Mouse (Mus musculus) layer of hippocampus, postnatal 14 days (tissue): ENCODE data around the gene Iqsec1. TPM values are rescaled to one million over a fixed set of nuclear protein-coding genes. Genes with fewer than 3 reads are reported as not detected.
A peak's percentile ranks its signal among the peaks of the same experiment; 100 is the strongest.

Experiments
- DNase-seq, 2 experiments: peaks; one replicate each; pipeline ENCODE4 v3.0.0; 2021 to 2022; ENCODE audit warnings: low spot score in 2 of 2, mixed read lengths in 1 of 2
- total RNA-seq, 2 experiments: library from RNA; stranded (reverse); gene quantifications; 2 replicates each; pipeline ENCODE4 v1.2.3; 2021

The Iqsec1 gene
- total RNA-seq, 2 experiments from 2014 or later = 220 to 234 TPM

DNA sequence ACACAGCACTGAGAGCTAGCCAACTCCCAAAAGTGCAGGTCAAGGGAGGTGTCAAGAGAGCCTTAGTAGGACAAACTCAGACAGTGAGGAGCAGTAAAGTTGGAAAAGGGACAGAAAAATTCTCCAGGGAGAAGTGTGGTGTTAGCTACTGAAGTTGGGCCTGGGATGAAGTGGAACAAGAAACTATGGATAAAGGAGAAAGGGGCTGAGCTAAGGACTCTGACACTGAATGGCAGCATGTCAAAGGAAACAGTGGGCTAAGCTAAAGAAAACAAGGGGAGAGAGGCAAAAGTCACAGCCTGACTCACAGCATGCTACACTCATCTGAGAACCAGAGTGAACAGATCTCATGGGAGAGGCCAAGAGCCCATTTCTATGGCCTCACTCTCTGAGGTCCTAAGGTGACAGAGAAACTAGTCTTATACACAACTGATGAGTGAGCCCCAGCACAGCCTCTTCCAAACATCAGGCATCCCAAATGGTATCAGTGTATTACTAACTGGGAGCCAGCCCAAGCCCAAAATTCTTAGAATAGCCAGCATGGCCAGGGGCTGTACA lies 280.3 kb downstream of the Iqsec1 start:
- DNase-seq = no peak

DNA sequence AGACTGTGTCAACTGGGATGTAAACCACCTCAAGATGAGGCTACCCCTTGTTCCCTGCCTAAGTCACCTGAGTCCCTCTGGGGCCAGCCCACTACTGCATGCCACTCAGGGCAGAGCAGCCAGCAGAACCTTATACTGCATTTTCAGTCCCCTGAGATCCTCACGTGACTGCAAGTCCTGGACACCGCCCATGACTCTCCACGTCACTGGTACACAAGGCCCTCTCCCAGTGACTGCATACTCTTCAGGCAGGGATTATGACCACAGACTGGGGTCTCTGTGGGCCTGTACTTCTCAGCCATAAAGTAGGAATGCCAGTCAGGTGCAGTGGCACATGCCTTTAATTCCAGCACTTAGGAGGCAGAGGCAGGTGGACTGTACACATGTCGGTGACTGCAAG lies 281.3 kb downstream of the Iqsec1 start:
- no peak for DNase-seq

DNA sequence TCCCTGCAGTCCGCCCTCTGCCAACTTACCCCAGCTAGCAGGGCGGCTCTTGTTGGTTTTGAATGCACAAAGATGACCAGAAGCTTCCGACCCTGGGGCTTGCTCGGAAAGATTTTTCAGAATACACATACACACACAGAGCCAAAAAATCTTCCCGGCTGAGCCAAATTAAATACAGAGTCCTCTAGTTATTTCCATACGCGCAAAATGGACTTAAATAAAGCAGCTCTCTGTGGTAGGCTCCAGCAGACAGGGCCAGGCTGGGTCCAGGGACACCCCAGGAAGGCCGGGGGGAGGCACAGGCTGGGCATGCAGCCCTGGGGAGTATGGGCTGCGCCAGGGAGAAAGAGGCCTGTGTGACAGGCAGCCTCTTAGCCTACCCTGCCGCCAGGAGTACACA lies 282.0 kb downstream of the Iqsec1 start:
- DNase-seq = peak in 1 of 2 experiments; percentile 78

DNA sequence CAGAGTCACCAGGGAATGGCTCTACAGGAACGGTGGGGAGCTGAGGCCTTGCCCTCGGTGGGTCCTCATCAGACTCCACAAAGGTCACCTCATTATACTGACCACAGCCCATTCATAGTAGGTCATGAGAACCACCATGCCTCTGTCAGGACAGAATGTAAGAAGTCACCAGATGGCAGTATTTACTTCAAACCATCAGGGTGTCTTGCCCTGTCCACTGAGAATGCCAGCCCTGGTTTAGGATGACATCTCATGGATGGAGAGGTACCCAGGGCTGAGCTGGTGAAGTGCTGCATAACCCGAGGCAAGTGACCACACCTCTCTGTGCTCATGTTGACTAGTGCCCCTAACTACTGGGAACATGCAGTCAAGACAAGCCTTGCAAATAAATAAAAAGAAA lies 282.7 kb downstream of the Iqsec1 start:
- DNase-seq = no peak

DNA sequence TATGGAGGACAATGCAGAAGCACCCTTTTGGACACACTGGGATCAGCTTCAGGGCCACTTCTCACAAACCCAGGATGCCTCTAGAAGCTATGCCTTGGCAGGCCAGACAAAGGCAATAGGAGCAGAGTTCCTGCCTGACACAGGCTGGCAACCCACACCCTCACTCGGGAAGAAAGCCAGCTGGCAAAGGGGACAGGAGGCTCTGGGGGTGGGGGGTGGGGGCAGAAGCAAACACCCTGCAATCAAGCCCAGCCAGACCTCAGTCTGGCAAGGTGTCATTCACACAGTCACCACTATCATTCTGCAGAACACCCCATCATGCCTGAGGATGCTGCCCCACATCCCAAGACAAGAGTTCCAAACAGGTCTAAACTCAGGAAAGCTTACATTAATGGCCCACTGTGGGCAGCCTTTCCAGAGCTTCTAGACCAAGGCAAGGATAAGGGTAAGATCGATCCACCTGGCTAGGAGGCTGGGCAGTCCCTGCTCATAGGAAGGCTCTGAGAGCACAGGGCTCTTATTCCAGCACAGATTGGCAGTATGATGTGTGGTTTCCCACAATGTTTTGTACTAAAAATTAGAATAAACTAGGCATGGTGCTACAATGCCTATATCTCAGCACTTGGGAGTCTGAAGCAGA lies 283.7 kb downstream of the Iqsec1 start:
- peak; percentile 37 to 45 for DNase-seq

DNA sequence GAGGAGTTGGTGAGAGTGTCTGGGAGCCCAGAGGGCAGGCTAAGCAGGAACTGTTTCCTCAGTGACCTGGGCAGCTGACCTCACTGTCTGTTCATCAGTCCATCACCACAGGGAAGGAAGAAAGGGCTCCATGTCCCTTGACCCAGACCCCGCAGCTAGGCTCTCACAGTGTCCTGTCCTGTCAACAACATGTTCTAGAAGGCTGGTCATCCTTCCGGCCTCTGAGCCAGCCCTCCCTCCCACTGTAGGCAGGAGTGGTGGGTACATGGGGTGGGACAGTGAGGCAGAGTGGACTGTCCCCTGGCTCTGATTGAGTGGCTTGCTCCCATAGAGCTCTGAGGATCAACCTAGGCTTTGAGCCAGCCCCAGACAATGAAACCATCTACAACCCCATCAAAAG lies 284.7 kb downstream of the Iqsec1 start:
- no peak for DNase-seq

DNA sequence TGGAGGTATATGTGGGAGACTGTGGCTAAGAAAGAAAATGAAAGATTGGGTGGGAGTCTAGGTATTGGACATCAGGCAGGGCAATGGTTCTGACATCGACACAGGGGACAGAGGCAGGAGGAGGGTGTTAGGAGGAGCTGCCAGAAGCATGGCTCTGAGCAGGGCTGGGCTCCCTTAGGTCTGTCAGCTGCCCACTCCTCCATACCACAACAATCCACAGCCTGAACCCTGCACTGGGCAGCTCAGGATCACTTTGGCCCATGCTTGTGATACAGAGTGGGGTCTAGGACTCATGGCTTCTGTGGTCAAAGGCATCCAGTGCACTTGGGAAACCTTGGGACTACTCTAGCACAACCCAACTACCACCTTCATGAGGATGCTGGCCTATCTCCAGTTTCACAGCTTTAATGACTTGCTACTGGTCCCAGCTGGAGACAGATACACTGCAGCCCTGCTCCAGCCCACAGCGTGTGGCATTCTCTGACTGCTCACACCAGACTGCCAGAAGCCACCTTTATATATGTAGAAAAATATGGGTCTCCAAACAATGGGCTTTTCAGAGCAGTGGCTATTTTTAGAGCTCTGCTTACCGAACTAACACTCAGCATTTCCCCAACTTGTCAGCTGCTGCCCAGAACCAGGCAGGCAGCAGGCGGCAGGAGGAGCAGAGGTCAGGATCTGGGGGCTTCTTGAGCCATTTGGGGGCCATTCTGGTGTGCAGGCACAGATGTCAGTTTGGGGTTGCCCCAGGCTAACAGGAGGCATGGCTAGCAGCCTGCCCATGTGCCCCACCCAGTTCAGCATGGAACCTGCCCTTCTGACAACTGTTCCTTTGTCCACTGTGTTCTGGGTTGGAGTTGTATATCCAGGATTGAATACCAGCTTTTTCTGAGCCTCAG lies 285.4 kb downstream of the Iqsec1 start:
- no peak for DNase-seq

DNA sequence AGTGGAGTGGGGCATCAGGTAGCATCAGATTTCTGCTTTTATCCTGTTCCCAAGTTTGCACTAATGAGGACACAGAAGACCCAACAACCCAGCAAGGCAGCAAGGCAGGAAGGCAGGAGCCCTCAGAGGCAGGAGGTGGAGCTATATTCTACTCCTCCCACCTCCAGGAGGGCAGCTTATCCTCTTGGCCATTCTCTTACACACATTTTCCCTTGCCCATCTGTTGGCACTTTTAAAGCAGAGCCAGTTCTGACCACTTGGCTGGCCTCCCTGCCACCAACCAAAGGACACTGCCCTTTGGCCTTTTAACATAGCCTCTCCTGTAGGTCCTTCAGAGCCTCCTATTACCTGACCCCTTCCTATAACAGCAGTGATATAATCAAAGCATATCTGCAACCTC lies 286.3 kb downstream of the Iqsec1 start:
- no peak for DNase-seq

DNA sequence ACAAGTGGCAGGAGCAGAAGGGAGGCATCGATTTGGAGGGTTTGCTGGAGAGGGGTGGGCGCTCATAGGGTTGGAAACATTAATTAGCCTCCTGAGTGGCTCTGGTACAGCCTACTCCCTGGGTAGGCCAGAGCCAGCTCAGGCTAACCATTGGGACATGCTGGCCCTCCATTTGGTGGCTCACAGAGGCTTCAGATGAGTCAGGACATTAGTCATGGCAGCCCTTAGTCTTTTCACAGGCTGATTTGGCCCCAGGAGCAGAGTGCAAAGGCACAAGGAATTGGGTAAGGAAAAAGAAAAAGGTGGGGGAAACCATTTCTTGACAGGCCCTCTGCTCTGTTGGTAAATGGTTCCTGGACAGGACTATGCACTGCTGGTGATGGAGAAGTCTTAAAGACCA lies 287.1 kb downstream of the Iqsec1 start:
- no peak for DNase-seq

DNA sequence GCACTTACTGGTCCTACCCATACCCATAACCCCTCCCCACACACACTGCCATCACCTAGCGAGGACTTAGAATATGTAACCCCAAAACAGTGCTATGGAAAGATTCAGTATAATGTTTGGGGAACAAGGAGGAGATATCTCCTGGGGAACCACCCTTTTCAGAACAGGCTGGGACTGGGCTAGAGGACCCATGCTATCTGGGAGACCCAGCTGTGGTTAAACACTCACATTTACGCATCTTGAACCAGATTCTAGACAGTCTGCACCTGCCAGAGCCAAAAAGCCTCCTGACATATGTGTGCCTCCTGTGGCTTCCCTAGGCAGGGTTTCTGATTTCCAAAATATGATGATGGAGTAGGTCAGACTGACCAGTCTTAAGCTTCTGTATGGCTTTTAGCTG lies 287.7 kb downstream of the Iqsec1 start:
- no peak for DNase-seq

DNA sequence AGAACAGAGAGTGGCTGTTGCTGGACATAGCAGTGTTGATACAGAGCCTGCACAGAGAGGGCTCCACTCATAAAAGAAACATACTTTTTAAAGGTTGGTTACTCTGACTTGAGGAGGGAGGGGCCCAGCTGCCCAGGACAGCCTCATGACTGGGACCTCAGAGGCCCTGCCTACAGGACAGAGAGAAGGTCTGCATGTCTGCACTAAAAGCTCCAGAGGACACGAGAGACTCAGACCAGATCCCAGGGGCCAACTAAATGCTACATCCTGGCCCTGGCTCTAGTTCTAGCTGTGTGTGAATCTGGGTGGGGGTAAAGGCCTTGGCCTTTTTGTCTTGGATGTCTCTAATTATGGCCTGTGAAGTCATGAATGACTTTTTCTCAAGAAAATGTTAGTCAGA lies 288.4 kb downstream of the Iqsec1 start:
- no peak for DNase-seq

DNA sequence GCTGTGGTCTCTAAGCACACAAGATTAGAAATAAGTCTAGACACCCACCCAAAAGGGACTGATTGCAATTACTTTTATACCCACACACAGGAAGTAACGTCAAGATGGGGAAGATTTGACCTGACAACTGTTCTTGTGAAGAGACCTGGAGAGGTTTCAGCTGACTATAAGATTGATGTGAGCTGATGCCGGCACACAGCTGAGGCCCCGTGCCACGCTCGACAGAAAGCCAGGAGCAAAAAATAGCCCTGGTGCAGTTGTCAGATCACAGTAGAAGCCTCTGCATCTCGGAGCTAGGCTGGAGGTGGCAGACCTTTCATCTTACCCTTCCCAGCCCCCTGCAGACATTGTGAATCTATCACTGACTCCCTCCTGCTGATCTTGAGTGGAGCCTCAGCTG lies 289.6 kb downstream of the Iqsec1 start:
- DNase-seq = no peak

DNA sequence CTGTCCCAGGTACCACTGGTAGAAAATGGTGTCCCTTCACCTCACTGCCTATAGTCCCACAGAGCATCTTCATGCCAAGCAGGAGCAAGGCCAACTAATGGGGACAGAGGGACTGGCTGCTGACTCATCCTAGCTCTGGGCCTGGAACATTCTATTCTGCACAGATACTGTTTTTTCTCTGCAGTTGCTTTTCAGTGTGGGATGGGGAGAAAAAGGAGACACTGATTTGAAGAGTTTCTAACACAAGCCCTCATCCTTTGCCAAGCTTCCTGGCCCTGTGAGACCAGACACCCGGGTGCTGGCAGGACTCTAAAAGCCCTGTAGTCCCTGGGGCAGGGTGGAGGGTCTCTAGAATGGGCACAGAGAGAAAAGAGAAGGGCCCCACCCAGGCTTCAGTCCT lies 292.7 kb downstream of the Iqsec1 start:
- no peak for DNase-seq

DNA sequence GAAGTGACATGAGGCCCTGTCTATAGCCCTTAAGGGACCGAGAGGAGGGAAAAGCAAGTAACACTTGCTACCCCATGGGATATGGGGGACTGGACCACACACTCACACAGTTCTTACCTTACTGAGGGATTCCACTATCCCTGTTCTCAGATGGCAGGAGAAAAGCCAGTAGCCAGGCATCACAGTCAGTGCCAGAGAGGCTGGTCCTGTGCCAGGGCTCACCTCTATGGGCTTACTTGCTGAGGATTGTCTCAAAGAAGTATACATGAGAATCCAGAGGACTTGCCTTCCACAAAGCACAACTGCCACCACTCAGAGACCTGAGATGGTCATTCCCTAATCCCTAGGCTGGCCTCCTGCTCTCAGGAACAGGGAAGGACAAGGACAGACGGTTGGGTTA lies 296.1 kb downstream of the Iqsec1 start:
- no peak for DNase-seq

DNA sequence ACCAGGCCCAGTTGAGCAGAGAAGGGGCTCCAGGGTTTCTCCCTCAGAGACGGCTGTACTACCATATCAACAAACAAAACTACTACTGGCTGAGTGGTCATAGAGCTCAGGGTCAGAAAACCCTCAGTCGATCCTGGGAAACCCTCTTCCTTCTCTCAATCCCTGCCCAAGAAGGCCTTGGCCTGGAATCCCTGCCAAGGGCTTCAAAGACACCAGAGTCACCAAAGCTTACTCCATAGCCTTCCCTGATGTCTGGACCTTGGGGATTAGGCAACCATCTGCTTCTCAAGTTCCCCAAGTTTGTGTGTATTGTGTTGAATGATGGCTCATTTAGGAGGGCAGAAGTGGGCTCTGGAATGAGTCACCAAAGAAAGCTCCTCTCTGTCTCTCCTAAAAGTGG lies 296.6 kb downstream of the Iqsec1 start:
- no peak for DNase-seq

DNA sequence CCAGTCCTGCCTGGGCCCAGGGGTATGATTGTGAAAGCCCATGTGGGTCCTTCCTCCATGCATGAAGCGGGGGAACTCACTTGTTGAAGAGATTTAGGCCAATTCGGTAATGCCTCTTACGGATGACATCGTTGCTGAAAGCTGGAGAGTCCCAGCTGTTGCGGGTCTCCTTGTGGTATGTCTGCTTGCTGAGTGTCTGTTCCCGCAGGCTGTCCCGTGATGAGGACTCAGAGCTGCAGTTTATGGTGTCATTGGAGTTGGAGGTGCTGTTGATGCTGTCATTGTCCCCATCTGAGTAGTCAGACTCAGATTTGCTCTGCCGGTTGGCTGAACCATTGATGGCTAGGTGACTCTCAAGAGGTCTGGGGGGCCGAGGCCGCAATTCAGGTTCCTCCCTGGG lies 299.0 kb downstream of the Iqsec1 start:
- no peak for DNase-seq

DNA sequence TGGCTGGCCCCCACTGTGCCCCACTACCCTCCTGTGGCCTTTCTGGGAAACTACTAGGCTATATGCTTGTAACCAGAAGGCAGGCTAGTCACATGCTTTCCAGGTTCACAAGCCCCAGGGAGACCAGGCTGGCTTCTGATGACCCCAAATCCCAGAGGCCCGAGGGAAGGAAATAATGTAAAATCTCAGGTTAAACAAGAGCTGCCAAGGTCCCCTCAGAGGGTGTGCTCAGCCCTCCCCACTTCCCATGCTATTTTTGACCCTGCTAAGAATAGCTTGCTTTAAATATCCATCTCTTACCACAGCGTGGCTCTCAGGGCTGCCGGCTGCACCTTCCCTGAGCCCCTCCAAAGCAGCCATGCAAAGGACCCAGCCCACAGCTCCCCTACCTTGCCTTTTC lies 299.7 kb downstream of the Iqsec1 start:
- no peak for DNase-seq

DNA sequence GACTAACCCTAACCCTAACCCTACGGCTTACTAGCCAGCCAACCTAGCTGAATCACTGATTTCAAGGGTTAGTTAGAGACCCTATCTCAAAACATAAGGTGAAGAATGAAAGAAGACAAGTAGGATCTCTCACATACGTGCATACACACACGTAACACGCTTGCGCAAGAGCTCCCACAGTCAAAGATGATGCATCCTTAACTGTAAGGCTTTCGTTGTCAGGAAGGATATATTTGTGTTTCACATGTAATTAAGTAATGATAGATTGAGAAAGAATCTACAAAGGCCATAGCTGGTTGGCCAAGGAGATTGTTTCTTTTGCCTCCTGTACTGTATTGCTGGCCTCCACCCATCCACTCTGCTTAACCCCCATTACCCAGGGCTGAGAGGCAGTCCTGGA lies 300.5 kb downstream of the Iqsec1 start:
- no peak for DNase-seq

DNA sequence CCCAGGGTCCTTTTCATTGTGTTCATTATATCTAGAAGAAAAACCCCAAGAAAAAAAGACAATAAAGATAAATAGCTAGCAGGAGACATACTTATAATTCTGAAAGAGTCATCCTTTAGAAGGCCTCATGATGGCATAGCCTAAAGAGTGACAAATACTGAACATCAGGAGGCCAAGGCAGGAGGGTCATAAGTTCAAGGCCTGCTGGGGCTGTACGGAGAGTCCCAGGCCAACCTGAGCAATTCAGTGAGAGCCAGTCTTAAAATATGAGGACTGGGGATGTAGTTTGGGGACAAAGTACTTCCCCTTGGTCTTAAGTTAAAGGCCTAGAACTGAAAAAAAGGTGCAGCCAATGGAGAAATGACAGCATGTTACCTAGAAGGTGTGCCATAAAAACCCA lies 301.7 kb downstream of the Iqsec1 start:
- no peak for DNase-seq

DNA sequence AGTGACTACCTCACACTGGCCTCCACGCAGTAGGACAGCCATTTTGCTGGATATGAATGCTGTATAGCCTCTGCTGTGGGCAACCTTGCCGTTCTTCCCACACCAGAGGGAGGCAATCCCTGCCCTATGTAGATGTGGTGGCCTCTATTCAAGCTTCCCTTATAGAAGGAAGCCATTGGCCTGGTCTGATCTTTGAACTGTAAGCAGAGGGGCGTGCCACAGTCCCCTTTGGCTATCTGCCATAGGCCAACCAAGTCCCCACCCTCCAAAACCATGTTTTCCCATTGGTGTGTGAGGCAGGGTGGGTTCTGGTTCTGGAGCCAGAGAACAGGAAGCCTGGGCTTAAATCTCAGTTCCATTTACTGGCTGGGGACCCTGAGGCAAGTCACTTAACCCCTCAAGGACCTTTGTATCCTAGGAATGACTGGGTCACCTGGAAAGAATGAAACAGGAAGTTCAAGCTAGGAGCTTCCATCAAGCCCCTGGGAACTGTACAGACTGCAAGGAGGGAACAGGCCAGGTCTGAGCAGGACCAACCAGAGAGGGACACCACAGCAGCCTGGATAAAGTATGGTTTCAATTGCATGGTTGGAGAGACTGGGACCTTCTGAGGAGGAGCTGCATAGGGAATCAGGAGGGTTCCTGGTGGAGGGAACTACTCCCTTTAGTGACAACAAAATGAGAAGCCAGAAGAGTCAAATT lies 304.5 kb downstream of the Iqsec1 start:
- DNase-seq = no peak

DNA sequence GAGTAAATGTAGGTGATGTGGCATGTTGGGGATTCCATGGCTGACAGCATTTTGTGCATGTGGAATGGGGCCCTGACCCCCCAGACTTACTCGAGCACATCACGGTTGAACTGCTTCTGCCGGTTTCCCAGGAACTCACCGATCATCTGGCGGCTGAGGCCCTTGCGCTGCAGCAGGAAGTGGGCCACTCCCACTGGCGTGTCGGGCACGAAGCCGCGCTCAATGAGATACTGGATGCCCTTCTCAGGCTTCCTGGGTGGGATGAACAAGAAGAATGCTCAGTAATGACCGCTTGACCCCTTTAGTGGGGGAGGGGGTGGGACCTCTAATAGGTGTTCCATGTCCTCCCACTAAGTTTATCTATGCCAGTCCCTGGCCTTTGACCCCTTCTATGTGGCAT lies 308.1 kb downstream of the Iqsec1 start:
- no peak for DNase-seq

DNA sequence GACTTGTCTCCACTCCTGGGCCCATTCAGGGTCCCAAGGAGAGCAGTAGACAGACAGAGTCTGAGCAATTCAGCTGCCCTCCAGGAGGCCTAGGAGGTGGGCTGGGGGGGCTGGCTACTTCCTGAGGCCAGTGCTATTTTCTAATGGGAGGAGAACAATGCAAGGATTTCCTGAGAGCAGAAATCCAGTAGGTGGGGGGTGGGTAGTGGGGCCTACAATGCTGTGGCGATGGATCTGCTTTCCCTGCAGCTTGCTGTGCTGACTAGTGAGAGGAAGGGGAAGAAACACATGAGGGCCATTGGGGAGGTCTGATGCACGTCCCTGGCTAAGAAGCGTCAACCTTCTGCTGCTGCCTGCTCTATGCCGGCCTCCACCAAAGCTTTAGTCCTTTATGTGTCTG lies 309.7 kb downstream of the Iqsec1 start:
- DNase-seq = no peak
